Mouse (Mus musculus) thymus, postnatal 4 days (tissue): ENCODE data around the gene Nqo2.

Experiments
- DNase-seq: peaks from one replicate; pipeline ENCODE4 v3.0.0; 2021

Gene Nqo2

GRCm38 (mm10) chr13:34002058-34003006, 37.8 kb downstream of the Nqo2 start, which contains the start of the genes Ripk1 and Serpinb6a:
TSS of gene Ripk1 (plus strand) at chr13:34002363.
TSS of gene Serpinb6a (minus strand) at chr13:34002794.
- peak; percentile 97 for DNase-seq

DNA sequence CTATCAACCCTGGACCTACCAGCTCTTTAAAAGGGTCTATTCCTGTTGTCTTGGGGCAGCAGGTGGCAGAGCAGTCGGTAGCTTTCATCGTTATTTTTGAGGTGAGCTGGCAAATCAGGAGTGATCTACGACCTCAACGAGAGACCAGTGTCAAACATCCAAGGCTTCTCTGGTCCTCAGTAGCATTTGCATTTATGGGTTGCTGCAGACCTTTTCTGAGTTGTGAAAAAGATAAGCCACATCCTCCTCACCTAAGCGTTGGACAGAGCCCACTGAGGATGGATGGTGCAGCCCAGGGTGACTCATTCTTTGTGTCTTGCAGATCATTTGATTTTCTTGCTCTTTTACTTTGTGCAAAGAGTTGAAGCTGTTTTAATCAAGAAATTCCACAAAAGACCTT, 38.6 kb downstream of the Nqo2 start:
- peak; percentile 29 for DNase-seq

- no peak for DNase-seq
Measured at GRCm38 (mm10) chr13:34007234-34007633, 42.7 kb downstream of the Nqo2 start.

GRCm38 (mm10) chr13:34016927-34017569, 52.6 kb downstream of the Nqo2 start:
- DNase-seq, result no peak

DNA sequence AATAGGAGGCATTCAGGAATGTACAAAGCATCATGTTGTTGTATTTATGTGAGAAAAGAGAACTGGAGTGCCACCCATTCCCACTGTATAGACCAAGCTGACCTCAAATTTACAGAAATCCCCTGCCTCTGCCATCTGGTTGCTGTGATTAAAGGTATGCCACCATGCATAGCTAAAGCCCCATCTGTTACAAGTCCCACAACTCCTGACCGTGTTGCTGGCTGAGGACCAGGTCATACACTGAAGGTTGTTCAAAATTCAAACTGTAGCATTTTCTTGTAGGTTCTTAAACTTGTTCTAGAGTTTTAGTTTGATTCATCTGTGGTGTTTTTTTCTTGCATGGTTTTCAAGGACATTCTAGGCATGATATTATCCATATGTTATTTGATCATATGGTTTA, 54.0 kb downstream of the Nqo2 start:
- no peak for DNase-seq

- no peak for DNase-seq
Measured at GRCm38 (mm10) chr13:34021998-34022397, 57.5 kb downstream of the Nqo2 start.

- no peak for DNase-seq
Measured at GRCm38 (mm10) chr13:34032041-34032440, 67.6 kb downstream of the Nqo2 start.

GRCm38 (mm10) chr13:34035424-34035823, 70.9 kb downstream of the Nqo2 start:
- DNase-seq, result no peak

- no peak for DNase-seq
Measured at GRCm38 (mm10) chr13:34036726-34037125, 72.2 kb downstream of the Nqo2 start.

DNA sequence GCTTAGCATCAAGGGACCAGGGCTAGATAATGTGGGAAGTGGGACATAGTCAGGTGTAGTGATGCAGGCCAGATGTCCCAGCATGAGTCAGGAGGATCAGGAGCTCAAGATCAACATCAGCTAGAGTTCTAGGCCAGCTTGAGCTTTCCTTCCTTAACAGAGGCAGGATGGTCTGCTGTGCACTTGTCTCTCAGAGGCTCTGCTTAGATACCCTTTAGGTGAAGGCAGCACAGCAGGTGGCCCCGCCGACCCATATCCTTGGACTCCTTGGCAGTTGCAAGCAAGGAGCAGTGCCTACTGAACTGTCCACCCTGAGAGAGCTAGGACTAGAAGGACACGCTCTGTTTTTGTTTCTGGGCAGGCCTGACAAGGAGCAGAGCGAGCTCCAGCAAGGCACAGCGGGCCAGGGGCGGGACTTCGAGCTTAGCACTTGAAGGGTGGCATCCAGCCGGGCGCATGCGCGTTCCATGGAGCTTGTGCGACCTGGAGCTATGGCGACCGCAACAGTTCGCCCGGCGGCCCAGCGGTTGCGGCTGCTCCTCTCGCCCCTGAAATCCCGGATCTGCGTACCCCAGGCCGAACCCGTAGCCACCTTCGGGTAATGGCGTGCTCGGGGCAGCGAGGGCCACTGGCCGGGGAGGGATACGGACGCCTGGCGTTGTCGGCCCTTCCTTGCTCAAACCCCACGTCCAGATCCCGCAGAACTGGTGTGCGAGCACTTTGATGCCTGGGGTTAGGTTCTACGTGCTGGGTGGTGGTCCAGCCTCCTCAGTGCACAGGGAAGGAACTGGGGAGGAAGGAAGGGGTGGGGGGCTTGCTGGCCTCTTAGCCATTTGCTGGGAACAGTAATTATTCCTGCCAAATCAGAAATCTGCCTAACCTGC, 72.9 kb downstream of the Nqo2 start, which contains the start of gene Bphl:
TSS of gene Bphl (plus strand) at position 426 of the 884 bp plus-strand sequence.
- DNase-seq, result peak; percentile 96

GRCm38 (mm10) chr13:34038056-34038432, 73.6 kb downstream of the Nqo2 start:
- DNase-seq, result no peak
